Mouse (Mus musculus): ENCODE measurements at regions not wholly inside any gene's neighbourhood (a gene's known extent, or its start where the extent isn't known, plus 50 kb on each side); places are given as distances from the start of the nearest gene placed in this dataset.

DNA sequence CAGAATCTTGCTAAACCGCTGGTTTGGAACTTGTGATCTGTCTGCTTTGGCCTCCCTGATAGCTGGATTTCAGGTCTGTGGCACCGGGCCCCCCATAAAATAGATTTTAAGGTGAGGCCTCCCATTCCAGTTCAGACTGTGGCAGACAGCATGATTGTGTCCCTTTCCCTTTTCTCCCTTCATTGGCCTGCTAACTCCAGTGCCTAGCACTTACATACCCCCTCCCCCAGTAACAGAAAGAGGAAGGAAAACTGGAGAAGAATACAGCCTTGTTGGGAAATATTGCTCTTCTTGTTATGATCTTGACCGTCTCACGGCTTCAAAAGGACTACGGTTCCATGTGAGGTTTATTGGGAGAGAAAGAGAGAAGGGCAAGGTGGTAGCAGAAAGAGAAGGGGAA lies 99.7 kb upstream of the Lgalsl start:
- 84% methylated on average over 5 of the region's 5 CpGs for WGBS
- Histone ChIP-seq H3K27ac (no peak overlapping the region), H3K9ac (no peak overlapping the region), H3K27me3 (replicated peaks) (no peaks in the 10 kb centered on the region), H3K4me1 (no peaks in the 10 kb centered on the region), H3K4me2 (no peak overlapping the region), H3K36me3 (no peaks in the 10 kb centered on the region), H3K4me3 (replicated peaks) (no peak overlapping the region), H3K9me3 (no peaks in the 10 kb centered on the region)
- ATAC-seq (ENCODE audit: insufficient read depth, low FRiP score, low read depth): no peak

DNA sequence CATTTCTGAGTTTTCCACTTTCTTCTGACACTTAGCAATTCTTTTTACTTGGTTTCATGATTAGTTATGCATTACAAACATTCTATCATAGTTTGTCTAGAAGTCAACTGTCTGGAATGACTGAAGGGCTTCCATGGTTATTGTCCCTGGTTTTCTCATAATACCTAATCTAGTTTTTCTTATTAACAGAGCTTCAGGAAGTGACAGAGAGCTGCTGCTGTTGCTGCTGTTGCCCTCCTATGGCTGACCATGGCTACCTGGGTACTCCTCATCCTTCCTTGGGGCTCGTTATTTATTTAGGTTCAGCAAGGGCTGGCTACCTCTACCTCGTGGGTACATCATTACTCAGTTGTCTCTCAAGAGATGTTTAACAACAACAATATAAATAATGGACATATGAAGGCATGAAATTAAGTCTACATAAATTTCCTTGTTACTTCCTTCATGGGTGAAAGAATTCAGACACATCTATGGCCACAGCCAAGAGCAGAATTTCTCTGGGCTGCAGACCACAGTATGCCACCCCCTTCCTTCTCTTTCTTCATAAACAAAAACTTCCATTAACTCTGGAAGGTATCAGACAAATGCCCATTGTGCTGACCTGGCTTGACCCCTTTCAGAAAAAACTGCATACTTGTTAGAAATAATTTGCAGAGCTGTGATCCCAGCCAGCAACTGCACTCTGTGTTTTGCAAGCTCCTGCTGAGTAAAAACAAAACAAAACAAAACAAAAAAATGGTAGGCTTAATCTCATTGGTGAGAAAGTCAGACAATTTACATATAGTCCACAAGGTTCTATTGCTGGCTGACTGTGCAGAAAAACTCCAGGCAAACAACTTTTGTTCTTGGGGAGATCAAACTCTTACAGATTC lies 103.6 kb upstream of the Lgalsl start:
- H3K27ac ChIP-seq: no peak overlapping the region
- no peak overlapping the region for H3K4me3 ChIP-seq (replicated peaks)
- no peak for ATAC-seq (ENCODE audit: insufficient read depth, low FRiP score, low read depth)
- 26% methylated on average over 2 of the region's 2 CpGs for WGBS
- no peaks in the 10 kb centered on the region for H3K27me3 ChIP-seq (replicated peaks)
- no peaks in the 10 kb centered on the region for H3K9me3 ChIP-seq
- no peaks in the 10 kb centered on the region for H3K4me1 ChIP-seq
- no peak overlapping the region for H3K4me2 ChIP-seq
- no peaks in the 10 kb centered on the region for H3K36me3 ChIP-seq
- H3K9ac ChIP-seq: no peak overlapping the region

DNA sequence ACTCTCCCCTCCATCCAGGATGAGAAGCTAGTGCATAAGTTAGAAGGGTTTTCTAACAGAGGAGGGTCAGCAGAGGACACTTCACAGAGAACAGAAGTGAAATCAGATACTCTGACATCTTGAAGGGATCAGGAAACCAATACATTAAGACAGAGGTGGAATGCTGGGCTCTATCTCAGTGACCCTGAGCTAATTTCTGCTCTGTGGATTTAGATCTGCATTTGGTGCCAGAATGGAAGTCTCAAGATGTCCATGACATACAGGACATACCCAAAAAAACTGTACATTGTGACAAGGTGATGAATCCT lies 104.2 kb upstream of the Lgalsl start:
- Histone ChIP-seq H3K4me3 (replicated peaks) (no peak overlapping the region), H3K27me3 (replicated peaks) (no peaks in the 10 kb centered on the region), H3K9me3 (no peaks in the 10 kb centered on the region), H3K4me2 (no peak overlapping the region), H3K4me1 (no peaks in the 10 kb centered on the region), H3K9ac (no peak overlapping the region), H3K27ac (no peak overlapping the region), H3K36me3 (no peaks in the 10 kb centered on the region)
- ATAC-seq (ENCODE audit: insufficient read depth, low FRiP score, low read depth): no peak

DNA sequence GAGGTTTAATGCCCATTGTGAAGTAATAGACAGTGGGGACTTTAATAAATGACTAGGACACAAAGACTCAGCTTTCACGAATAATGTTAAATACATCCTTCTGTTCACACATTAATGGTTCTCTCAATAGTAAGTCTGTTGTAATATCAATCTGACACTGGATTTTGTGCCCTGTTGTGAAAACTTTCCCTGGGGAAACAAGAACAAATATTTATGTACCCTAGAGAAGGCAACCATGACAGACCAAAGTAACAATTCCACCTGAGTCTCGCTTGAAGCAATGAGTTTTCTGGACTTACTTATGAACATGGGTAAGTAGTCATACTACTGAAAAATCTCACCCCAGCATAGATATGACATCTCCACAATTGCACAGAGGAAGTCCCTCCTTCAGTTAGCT lies 105.1 kb upstream of the Lgalsl start:
- Histone ChIP-seq H3K4me3 (replicated peaks) (no peak overlapping the region), H3K9ac (no peak overlapping the region), H3K4me1 (no peaks in the 10 kb centered on the region), H3K27ac (no peak overlapping the region), H3K4me2 (no peak overlapping the region), H3K27me3 (replicated peaks) (no peaks in the 10 kb centered on the region), H3K36me3 (no peaks in the 10 kb centered on the region), H3K9me3 (no peaks in the 10 kb centered on the region)
- no peak for ATAC-seq (ENCODE audit: insufficient read depth, low FRiP score, low read depth)
- WGBS: 86% methylated on average over 2 of the region's 2 CpGs

DNA sequence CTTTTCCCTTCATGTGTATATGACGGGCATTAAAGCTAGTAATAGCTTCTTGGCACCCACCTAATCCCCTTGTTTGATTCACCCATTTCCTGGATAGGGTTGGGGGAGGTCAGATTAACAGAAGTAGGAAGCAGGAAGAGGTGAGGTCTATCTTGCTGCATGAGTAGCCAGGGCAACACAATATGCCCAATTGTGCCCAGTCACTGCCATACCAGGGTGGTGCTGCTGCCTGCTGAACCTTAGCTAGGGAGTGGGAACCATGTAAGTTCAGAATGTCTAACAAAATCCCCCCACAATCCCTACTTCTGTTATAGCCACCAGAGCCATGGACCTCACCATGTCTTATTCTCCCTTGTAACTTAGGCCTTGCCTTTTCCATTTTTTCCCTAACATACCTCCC lies 106.1 kb upstream of the Lgalsl start:
- no peak overlapping the region for H3K9ac ChIP-seq
- 62% methylated on average over 1 of the region's 1 CpGs for WGBS
- H3K27ac ChIP-seq: no peak overlapping the region
- H3K4me1 ChIP-seq: no peaks in the 10 kb centered on the region
- no peak for ATAC-seq (ENCODE audit: insufficient read depth, low FRiP score, low read depth)
- no peaks in the 10 kb centered on the region for H3K9me3 ChIP-seq
- no peaks in the 10 kb centered on the region for H3K36me3 ChIP-seq
- H3K27me3 ChIP-seq (replicated peaks): no peaks in the 10 kb centered on the region
- no peak overlapping the region for H3K4me3 ChIP-seq (replicated peaks)
- no peak overlapping the region for H3K4me2 ChIP-seq

DNA sequence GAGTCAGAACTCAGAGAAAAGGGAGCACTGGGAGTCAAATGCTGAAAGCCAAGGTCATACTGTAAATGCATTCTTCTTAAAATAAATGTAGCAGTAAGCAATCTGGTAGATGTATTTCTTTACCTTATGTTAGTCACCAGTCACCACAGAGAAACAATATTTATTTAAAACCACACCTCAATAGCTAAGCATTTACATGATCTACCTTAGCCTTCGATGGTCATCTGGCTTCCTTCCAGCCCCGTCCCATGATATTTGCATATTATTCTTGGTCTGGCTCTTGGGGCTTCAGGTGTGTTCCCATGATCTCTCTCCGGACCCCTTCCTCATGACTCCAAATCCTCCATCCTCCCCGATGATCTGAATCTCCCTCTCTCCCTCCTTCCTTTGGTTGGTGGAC lies 107.1 kb upstream of the Lgalsl start:
- Histone ChIP-seq H3K27ac (no peak overlapping the region), H3K4me2 (no peak overlapping the region), H3K27me3 (replicated peaks) (no peaks in the 10 kb centered on the region), H3K9ac (no peak overlapping the region), H3K9me3 (no peaks in the 10 kb centered on the region), H3K4me3 (replicated peaks) (no peak overlapping the region), H3K4me1 (no peaks in the 10 kb centered on the region), H3K36me3 (no peaks in the 10 kb centered on the region)
- WGBS: 77% methylated on average over 4 of the region's 4 CpGs
- ATAC-seq (ENCODE audit: insufficient read depth, low FRiP score, low read depth): no peak

DNA sequence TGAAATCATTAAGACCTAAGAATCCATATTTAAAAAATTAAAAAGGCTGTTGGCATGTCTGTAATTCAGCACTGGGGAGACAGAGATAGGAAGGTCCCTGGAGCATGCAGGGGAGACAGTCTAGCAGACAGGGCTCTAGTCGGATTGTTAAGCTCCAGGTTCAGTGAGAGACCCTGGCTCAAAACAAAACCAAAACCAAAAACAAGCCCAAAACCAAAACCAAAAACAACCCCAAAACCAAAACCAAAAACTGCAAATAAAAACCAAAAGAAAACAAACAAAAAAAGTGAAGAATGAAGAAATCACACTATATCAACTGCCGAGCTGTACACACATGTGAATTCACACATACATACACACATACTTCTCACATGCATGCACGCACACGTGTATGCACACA lies 108.8 kb upstream of the Lgalsl start:
- 83% methylated on average over 4 of the region's 4 CpGs for WGBS
- no peaks in the 10 kb centered on the region for H3K9me3 ChIP-seq
- H3K36me3 ChIP-seq: no peaks in the 10 kb centered on the region
- H3K4me2 ChIP-seq: no peak overlapping the region
- no peaks in the 10 kb centered on the region for H3K27me3 ChIP-seq (replicated peaks)
- H3K4me1 ChIP-seq: no peaks in the 10 kb centered on the region
- ATAC-seq (ENCODE audit: insufficient read depth, low FRiP score, low read depth): no peak
- no peak overlapping the region for H3K4me3 ChIP-seq (replicated peaks)
- no peak overlapping the region for H3K27ac ChIP-seq
- H3K9ac ChIP-seq: no peak overlapping the region

DNA sequence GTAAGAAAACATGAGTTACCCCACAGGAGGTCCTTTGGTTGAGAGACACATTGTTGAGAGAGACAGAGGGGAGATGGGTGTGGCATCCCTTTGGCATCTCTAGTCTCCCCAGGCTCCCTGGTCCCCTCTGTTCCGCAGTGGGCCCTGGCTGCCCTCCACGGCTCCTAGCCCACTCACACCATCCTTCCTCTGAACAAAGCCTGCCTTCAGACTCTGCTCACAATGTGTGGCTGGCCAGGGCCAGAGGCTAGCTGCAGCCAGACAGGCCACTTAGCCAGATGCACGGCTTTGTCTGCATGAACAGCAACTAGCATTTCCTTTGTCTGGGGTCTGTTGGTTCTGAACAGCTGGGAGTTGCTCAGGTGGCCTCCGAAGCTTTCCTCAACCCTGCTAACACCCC lies 110.7 kb upstream of the Lgalsl start:
- Histone ChIP-seq H3K4me1 (no peaks in the 10 kb centered on the region), H3K9me3 (no peaks in the 10 kb centered on the region), H3K27ac (no peak overlapping the region), H3K4me3 (replicated peaks) (no peak overlapping the region), H3K36me3 (no peaks in the 10 kb centered on the region), H3K4me2 (no peak overlapping the region), H3K9ac (no peak overlapping the region), H3K27me3 (replicated peaks) (no peaks in the 10 kb centered on the region)
- WGBS: 60% methylated on average over 4 of the region's 4 CpGs
- ATAC-seq (ENCODE audit: insufficient read depth, low FRiP score, low read depth): no peak

DNA sequence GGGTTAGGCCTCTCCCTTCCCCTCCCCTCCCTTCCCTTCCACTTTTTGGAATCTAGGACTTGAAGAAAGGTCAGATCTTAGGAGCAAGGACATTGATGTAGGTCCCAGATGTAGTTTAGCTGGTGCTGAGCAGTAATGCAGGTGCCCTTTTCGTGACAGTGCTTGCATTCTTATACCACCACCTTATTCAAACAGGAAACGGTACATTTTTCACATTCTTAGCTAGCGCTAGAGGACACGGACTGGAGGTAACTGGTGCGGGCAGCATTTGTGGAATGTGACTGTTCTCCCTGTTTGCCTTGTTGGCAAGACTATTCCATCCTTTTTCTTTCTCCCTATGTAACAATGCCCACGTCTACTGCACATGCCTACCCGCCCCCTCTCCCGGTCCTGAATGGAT lies 124.7 kb upstream of the Lgalsl start:
- no peak for ATAC-seq (ENCODE audit: insufficient read depth, low FRiP score, low read depth)
- Histone ChIP-seq H3K27ac (no peak overlapping the region), H3K9ac (no peak overlapping the region), H3K27me3 (replicated peaks) (no peaks in the 10 kb centered on the region), H3K36me3 (no peaks in the 10 kb centered on the region), H3K4me3 (replicated peaks) (no peak overlapping the region), H3K9me3 (no peaks in the 10 kb centered on the region), H3K4me2 (no peak overlapping the region), H3K4me1 (peaks cover 18% of the 10 kb centered on the region; the same call in 1 of the 2 replicates)
- WGBS: 52% methylated on average over 8 of the region's 8 CpGs

DNA sequence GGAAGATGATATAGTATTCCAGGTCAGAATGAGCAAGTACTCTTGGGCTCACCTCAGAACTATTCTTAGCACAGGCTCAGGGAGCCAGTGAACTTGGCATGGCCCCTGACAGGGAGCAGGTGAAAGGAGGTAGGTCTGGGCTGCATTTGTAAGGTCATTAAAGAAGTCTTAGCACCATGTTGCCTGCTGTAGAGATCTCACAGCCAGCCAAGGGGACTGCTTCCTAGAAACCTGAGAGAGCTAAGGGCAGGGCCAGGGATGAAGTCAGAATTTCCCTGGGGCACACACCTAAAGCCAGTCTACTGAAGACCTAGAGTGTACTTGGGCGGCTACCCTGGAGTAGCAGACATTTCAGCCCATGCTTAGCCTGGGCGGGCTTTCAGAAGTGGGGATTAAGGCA lies 126.9 kb upstream of the Lgalsl start:
- Histone ChIP-seq H3K9ac (no peak overlapping the region), H3K36me3 (no peaks in the 10 kb centered on the region), H3K4me2 (0 out of 2 replicates have a peak overlapping the region, but pooled peaks have one; percentile 1), H3K4me1 (peaks cover 18% of the 10 kb centered on the region; the same call in 1 of the 2 replicates), H3K4me3 (replicated peaks) (no peak overlapping the region), H3K9me3 (no peaks in the 10 kb centered on the region), H3K27me3 (replicated peaks) (no peaks in the 10 kb centered on the region), H3K27ac (peak overlapping the region; percentile 46; the same call in 1 of the 2 replicates)
- no peak for ATAC-seq (ENCODE audit: insufficient read depth, low FRiP score, low read depth)
- WGBS: 17% methylated on average over 2 of the region's 2 CpGs

DNA sequence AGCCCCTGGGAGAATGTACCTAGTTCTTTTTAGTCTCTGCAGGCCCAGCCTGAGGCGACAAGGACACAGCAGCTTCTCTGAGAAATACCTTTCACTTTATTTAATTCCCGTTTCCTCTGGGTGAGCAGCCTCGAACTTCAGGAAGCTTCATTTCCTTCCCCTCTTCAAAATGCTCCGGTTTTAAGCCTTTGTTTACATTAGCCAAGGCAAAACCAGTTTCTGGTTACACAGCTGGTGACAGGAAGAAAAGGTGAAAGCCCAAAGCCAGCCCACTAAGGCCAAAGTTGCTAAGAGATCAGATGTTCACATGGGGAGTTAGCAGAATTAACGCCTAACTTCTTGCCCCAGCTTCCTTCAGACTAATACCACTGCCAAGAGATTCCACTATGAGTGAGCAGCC lies 127.4 kb upstream of the Lgalsl start:
- peaks cover 18% of the 10 kb centered on the region; the same call in 1 of the 2 replicates for H3K4me1 ChIP-seq
- H3K9me3 ChIP-seq: no peaks in the 10 kb centered on the region
- no peaks in the 10 kb centered on the region for H3K36me3 ChIP-seq
- no peak overlapping the region for H3K9ac ChIP-seq
- H3K27ac ChIP-seq: peak overlapping the region; percentile 46; the same call in 1 of the 2 replicates
- ATAC-seq (ENCODE audit: insufficient read depth, low FRiP score, low read depth): peak; percentile 45; the same call in 1 of the 2 replicates
- no peak overlapping the region for H3K4me3 ChIP-seq (replicated peaks)
- 0 out of 2 replicates have a peak overlapping the region, but pooled peaks have one; percentile 1 for H3K4me2 ChIP-seq
- 12% methylated on average over 5 of the region's 5 CpGs for WGBS
- H3K27me3 ChIP-seq (replicated peaks): no peaks in the 10 kb centered on the region

DNA sequence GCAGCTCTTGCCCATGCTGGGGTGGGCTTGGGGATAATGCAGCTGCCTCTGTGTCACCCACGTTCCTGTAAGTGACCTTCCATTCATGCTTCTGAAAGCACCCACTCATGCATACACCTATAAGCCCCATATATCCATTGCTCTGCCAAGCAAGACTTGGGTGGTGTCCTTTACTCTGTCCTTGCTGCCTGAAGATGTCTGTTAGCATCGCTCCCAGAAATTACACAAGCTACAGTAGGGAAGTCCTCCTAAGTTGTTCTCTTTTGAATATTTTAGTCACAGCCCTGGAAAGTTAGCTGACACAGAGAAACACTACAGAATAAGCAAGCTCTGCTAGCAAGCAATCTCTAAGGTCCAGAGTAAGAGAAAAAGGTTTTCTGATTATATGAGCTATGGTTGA lies 129.2 kb upstream of the Lgalsl start:
- WGBS: 83% methylated on average over 2 of the region's 2 CpGs
- Histone ChIP-seq H3K4me2 (no peak overlapping the region), H3K36me3 (no peaks in the 10 kb centered on the region), H3K27ac (no peak overlapping the region), H3K27me3 (replicated peaks) (no peaks in the 10 kb centered on the region), H3K4me1 (peaks cover 17% of the 10 kb centered on the region; the same call in 1 of the 2 replicates), H3K9ac (no peak overlapping the region), H3K4me3 (replicated peaks) (no peak overlapping the region), H3K9me3 (no peaks in the 10 kb centered on the region)
- ATAC-seq (ENCODE audit: insufficient read depth, low FRiP score, low read depth): no peak

DNA sequence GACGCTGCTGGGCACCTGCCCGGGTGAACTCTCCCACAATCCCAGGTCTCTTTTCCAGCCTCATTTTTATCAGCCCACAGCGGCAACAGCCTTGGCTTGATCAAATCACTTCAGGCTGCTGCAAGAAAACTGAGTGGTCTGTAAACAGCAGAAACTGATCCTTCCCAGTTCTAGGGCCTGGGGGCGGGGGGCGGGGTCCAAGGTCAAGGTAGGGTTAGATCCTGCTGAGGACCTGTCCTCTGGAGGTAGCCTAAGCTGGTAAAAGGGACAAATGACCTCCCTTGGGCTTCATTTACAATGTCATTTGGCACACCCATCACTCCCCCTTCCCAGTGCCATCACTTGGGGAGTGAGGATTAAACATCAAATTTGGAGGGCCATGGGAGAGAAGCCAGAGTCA lies 129.9 kb upstream of the Lgalsl start:
- ATAC-seq (ENCODE audit: insufficient read depth, low FRiP score, low read depth): no peak
- peaks cover 10% of the 10 kb centered on the region; the same call in 1 of the 2 replicates for H3K4me1 ChIP-seq
- no peaks in the 10 kb centered on the region for H3K27me3 ChIP-seq (replicated peaks)
- H3K27ac ChIP-seq: no peak overlapping the region
- no peak overlapping the region for H3K4me3 ChIP-seq (replicated peaks)
- no peaks in the 10 kb centered on the region for H3K36me3 ChIP-seq
- no peak overlapping the region for H3K4me2 ChIP-seq
- no peaks in the 10 kb centered on the region for H3K9me3 ChIP-seq
- WGBS: 49% methylated on average over 5 of the region's 5 CpGs
- no peak overlapping the region for H3K9ac ChIP-seq

All from stomach, embryonic 15.5 days (tissue).